ENCODE assay signal across 9 mouse cellular contexts in genomic region chr17:30347101-30347613, GRCm38 (mm10).
A peak's percentile ranks its signal among the peaks of the same experiment; 100 is the strongest.
DNase-seq lines count a peak whose midpoint lies in the region; ATAC-seq lines count a peak whose summit lies in the region.
"Had no signal": no experiment of that assay in that cellular context is flagged by ENCODE, and none has a peak within 500 bp of the region (broad histone marks: within the 10 kb centered on the region; RNA-seq: fewer than 3 reads in every experiment).

No protein-coding gene starts in this region.

- H3K36me3 ChIP-seq in forebrain, embryonic 11.5 days (ENCODE audit: control insufficient read depth, insufficient read depth, low read length): no peaks in the 10 kb centered on the region
- no peaks in the 10 kb centered on the region for H3K36me3 ChIP-seq in liver, embryonic 11.5 days (ENCODE audit: control insufficient read depth, insufficient read depth, low read length)
- no peaks in the 10 kb centered on the region for H3K36me3 ChIP-seq in stomach, embryonic 14.5 days (ENCODE audit: control insufficient read depth, insufficient read depth, low read length)
- H3K36me3 ChIP-seq: embryonic facial prominence, embryonic 12.5 days had no signal

- H3K4me3 ChIP-seq in forebrain, embryonic 11.5 days (ENCODE audit: low read depth, low read length): no peak overlapping the region
- H3K4me3 ChIP-seq in liver, embryonic 11.5 days (ENCODE audit: low read depth, low read length): no peak overlapping the region
- H3K4me3 ChIP-seq in stomach, embryonic 14.5 days (ENCODE audit: low read depth, low read length): no peak overlapping the region
- H3K4me3 ChIP-seq: embryonic facial prominence, embryonic 12.5 days; myocyte had no signal

- H3K9ac ChIP-seq in forebrain, embryonic 11.5 days (ENCODE audit: low read length): no peak overlapping the region; the same call in 1 of the 2 replicates
- H3K9ac ChIP-seq in liver, embryonic 11.5 days (ENCODE audit: low read depth, low read length): 0 out of 2 replicates have a peak overlapping the region, but pooled peaks have one; percentile 23
- no peak overlapping the region for H3K9ac ChIP-seq in stomach, embryonic 14.5 days (replicated peaks; ENCODE audit: low read depth, low read length)
- H3K9ac ChIP-seq: embryonic facial prominence, embryonic 12.5 days had no signal

- peaks cover 2% of the 10 kb centered on the region; the same call in 1 of the 2 replicates for H3K4me1 ChIP-seq in forebrain, embryonic 11.5 days (replicated peaks; ENCODE audit: control insufficient read depth, insufficient read depth, low read length)
- peaks cover 28% of the 10 kb centered on the region for H3K4me1 ChIP-seq in liver, embryonic 11.5 days (replicated peaks; ENCODE audit: control insufficient read depth, insufficient read depth, low read length)
- H3K4me1 ChIP-seq in stomach, embryonic 14.5 days (ENCODE audit: control insufficient read depth, insufficient read depth, low read length): peaks cover 8% of the 10 kb centered on the region; the same call in 1 of the 2 replicates

- H3K27me3 ChIP-seq in forebrain, embryonic 11.5 days (ENCODE audit: control insufficient read depth, insufficient read depth, low read length): no peaks in the 10 kb centered on the region
- H3K27me3 ChIP-seq in liver, embryonic 11.5 days (replicated peaks; ENCODE audit: control insufficient read depth, insufficient read depth, low read length): no peaks in the 10 kb centered on the region
- no peaks in the 10 kb centered on the region for H3K27me3 ChIP-seq in stomach, embryonic 14.5 days (ENCODE audit: control insufficient read depth, insufficient read depth, low read length)
- H3K27me3 ChIP-seq: embryonic facial prominence, embryonic 12.5 days had no signal

- no peaks in the 10 kb centered on the region for H3K9me3 ChIP-seq in forebrain, embryonic 11.5 days (ENCODE audit: control insufficient read depth, low read length)
- no peaks in the 10 kb centered on the region for H3K9me3 ChIP-seq in liver, embryonic 11.5 days (ENCODE audit: control insufficient read depth, low read length)
- no peaks in the 10 kb centered on the region for H3K9me3 ChIP-seq in stomach, embryonic 14.5 days (ENCODE audit: control insufficient read depth, low read depth, low read length)
- H3K9me3 ChIP-seq: embryonic facial prominence, embryonic 12.5 days had no signal

- H3K4me2 ChIP-seq in forebrain, embryonic 11.5 days (ENCODE audit: low read depth, low read length, severe bottlenecking): no peak overlapping the region
- H3K4me2 ChIP-seq in liver, embryonic 11.5 days: peak overlapping the region; percentile 48
- no peak overlapping the region for H3K4me2 ChIP-seq in stomach, embryonic 14.5 days (replicated peaks; ENCODE audit: low read depth, low read length)
- H3K4me2 ChIP-seq: embryonic facial prominence, embryonic 12.5 days had no signal

- intact Hi-C loops in gastrocnemius, postnatal 14 days (cut with DNase I; ENCODE audit: low total_unique reads): no loop called here

- no peak for ATAC-seq in forebrain, embryonic 11.5 days (replicated peaks; ENCODE audit: low FRiP score)
- peak; percentile 99 for ATAC-seq in liver, embryonic 11.5 days (replicated peaks; ENCODE audit: low FRiP score)
- peak; percentile 61; the same call in 1 of the 2 replicates for ATAC-seq in stomach, embryonic 14.5 days (ENCODE audit: insufficient number of reproducible peaks, insufficient read depth, low FRiP score, low read depth)

- H3K27ac ChIP-seq in forebrain, embryonic 11.5 days (ENCODE audit: low read depth, low read length): peak overlapping the region; percentile 46; the same call in 1 of the 2 replicates
- H3K27ac ChIP-seq in liver, embryonic 11.5 days (ENCODE audit: low read depth, low read length): peak overlapping the region; percentile 4; the same call in 1 of the 2 replicates
- no peak overlapping the region for H3K27ac ChIP-seq in stomach, embryonic 14.5 days (ENCODE audit: low read length)
- H3K27ac ChIP-seq: embryonic facial prominence, embryonic 12.5 days had no signal

- 31% methylated on average over 10 of the region's 10 CpGs for WGBS in forebrain, embryonic 11.5 days
- 6% methylated on average over 10 of the region's 10 CpGs for WGBS in liver, embryonic 11.5 days
- 13% methylated on average over 10 of the region's 10 CpGs for WGBS in stomach, embryonic 14.5 days

- DNase-seq in right cerebral cortex, postnatal 10 days (ENCODE audit: low spot score in 2 of 2): peak; percentile 40 to 44
- no peak for DNase-seq in right cerebral cortex, postnatal 36 days (ENCODE audit: low spot score in 2 of 2)
- DNase-seq in forebrain, embryonic 11.5 days (ENCODE audit: low spot score): peak; percentile 62
- peak; percentile 67 for DNase-seq in liver, embryonic 11.5 days (ENCODE audit: low spot score)
- DNase-seq in gastrocnemius, postnatal 14 days: no peak
- no peak for DNase-seq in urinary bladder, postnatal 14 days (ENCODE audit: low spot score)

Comparison
In these comparisons a context has a peak if more than half of its experiments do, and no peak if none do; other contexts are left out.
1. DNase-seq: peak in right cerebral cortex, postnatal 10 days (2 of 2), forebrain, embryonic 11.5 days (single experiment) and liver, embryonic 11.5 days (single experiment); none in right cerebral cortex, postnatal 36 days (0 of 2), gastrocnemius, postnatal 14 days (single experiment) and urinary bladder, postnatal 14 days (single experiment).